Comparison of ENCODE assay signal across 15 mouse cellular contexts in the genomic region with DNA sequence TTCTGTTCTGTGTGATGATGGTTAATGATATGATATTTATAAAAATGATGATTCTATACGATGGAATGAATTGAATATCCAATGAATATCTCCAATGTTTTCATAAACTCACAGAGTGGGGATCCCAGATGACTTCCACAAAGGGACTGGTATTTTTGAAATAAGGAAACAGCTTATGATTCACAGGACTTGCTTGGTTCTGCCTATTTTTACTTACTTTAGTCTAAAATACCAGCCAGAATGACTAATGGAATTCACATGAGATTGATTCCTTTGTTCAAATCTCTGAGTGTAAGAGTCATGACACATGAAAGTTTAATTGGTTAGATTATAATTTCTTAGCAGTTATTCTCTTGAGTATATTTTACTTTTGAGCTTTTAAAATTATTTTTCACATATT.
"Had no signal": no experiment of that assay in that cellular context is flagged by ENCODE, and none has a peak within 500 bp of the region (broad histone marks: within the 10 kb centered on the region; RNA-seq: fewer than 3 reads in every experiment).

No protein-coding gene starts in this region.

- H3K9ac ChIP-seq: neural tube, embryonic 15.5 days; stomach, embryonic 15.5 days had no signal

- H3K36me3 ChIP-seq: neural tube, embryonic 15.5 days; stomach, embryonic 15.5 days had no signal

- H3K27ac ChIP-seq: neural tube, embryonic 15.5 days; stomach, embryonic 15.5 days; stomach, postnatal 0 days had no signal

- DNase-seq: retina, postnatal 1 day; right cerebral cortex, adult 18-20 months; right cerebral cortex, postnatal 14 days; right cerebral cortex, postnatal 25 days; right cerebral cortex, postnatal 4 days; spleen, adult 18-20 months; thymus, adult 18-20 months; thymus, adult 2 months; thymus, postnatal 14 days; thymus, postnatal 25 days; thymus, postnatal 36 days; thymus, postnatal 4 days had no signal

- H3K4me3 ChIP-seq: neural tube, embryonic 15.5 days; stomach, embryonic 15.5 days had no signal

- H3K4me2 ChIP-seq: neural tube, embryonic 15.5 days; stomach, embryonic 15.5 days had no signal

- H3K4me1 ChIP-seq: neural tube, embryonic 15.5 days; stomach, embryonic 15.5 days had no signal

- H3K27me3 ChIP-seq: neural tube, embryonic 15.5 days; stomach, embryonic 15.5 days had no signal

- H3K9me3 ChIP-seq: neural tube, embryonic 15.5 days; stomach, embryonic 15.5 days had no signal
